Mouse (Mus musculus) kidney, adult 8-10 months (tissue): Measurements from ENCODE around the gene Zdhhc7.
A peak's percentile ranks its signal among the peaks of the same experiment; 100 is the strongest.

ENCODE experiments used
- DNase-seq, 2 experiments: peaks; one replicate each; pipeline ENCODE4 v3.0.0; 2022

The Zdhhc7 gene

GRCm38 (mm10) chr8:120101068-120101972 is at the start of gene Zdhhc7:
TSS of gene Zdhhc7 (minus strand) at chr8:120101482.
- DNase-seq = peak; percentile 74 to 79

- DNase-seq = no peak
These were observed 48.7 kb upstream of the Zdhhc7 start for GRCm38 (mm10) chr8:120150028-120150427.

DNA sequence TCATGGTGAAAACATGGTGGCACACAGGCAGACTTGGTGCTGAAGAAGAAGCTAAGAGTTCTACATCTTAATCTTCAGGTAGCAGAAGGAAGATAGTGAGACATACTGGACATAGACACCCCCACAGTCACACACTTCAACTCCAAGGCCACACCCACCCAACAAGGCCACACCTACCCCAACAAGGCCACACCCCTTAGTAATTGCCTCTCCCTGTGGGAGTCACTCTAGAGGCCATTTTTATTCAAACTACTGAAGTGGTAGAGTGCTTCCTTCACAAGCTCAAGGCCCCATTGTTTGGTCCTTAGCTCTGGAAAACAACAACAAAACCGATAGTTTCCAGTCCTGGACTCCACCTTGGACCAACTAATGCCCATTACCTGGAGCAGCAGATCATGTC is 44.8 kb upstream of the Zdhhc7 start:
- no peak for DNase-seq

DNA sequence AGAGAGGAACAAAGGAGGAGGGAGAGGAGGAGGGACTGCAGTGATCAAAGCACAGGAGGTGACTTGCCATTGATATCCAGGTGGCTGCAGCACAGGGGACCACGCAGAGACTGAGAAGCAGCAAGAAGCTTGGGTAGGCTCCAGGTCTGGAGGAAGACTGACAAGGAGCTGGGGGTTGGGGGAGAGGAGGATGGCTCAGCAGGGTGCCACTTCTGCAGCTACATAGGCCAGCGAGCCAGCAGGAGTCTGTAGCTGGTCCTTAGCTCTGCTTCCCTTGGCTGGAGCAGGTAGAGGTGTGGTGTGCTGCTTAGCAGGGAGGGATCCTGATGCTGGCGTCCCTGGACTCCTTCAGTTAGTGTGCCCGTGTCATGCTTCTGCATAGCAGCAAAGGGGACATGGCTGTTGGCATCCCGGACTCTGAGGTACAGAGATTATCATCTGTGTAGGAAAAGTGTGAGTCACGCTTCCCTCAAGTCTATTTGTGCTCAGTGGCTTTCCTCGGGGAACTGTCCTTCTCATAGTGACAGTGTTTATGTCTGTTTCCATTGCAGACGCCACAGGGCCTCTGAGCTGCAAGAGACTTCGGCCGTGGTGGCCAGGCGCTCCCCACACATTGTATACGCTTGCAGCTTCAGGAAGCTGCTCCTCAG is 43.5 kb upstream of the Zdhhc7 start:
- DNase-seq = no peak

- no peak for DNase-seq
These were observed 42.8 kb upstream of the Zdhhc7 start for GRCm38 (mm10) chr8:120143911-120144651.

- no peak for DNase-seq
These were observed 39.5 kb upstream of the Zdhhc7 start for GRCm38 (mm10) chr8:120140769-120141168.

DNA sequence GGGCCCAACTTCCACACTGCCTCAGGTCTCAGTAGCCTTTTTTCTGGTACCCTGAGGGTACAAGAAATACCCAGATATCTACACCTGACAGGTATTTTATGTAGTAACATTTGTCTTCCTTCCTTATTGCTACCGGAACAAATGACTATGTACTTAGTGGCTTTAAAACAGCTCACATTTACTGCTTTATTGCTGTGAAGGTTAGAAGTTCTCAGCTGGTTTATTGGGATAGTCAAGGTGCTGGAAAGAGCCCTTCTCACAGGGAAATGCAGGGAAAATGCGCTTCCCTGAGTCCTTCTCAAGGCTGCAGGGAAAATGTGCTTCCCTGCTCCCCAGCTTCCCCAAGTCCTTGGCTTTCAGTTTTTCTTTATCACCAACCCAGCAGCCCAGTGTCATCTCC is 37.7 kb upstream of the Zdhhc7 start:
- no peak for DNase-seq

DNA sequence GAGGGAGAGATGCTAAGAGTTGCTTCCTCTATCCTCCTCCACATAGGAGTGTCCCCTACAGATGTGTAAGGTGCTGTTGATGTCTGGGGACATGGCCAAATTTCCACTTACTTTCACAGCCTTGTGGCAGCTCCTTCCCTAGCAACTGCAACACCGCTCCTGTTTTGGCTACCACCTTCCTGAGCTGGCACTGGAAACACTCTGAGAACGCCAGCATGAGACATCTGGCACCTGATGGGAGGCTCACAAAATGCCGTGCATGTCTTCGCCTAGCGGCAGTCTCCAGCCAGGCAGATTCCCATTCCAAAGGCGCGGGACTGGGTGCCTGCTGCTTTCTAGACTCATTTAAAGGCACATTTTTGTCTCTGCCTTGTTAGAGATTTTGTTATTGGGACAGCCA is 35.3 kb upstream of the Zdhhc7 start:
- DNase-seq = no peak

GRCm38 (mm10) chr8:120135687-120136086 is 34.4 kb upstream of the Zdhhc7 start:
- DNase-seq = no peak

DNA sequence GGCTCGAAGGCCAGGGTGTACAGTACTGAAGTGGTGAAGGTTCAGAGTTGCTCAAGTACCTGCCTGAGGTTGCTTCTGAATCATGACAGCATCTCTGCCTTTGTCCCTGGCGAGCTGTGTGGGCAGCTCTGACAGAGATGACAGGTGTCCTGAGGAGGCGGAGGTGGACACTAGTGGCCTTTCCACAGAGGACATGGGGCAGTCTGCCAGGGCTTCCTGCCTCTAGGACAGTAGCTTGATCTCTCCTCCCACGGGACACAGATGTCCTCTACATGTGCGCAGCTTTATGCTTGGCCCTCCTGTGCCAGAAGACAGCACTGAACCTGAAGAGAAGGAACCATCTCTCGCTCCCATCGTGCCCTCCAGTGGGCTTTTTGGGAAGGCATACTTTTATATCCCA is 31.9 kb upstream of the Zdhhc7 start:
- DNase-seq = peak; percentile 45 to 52

DNA sequence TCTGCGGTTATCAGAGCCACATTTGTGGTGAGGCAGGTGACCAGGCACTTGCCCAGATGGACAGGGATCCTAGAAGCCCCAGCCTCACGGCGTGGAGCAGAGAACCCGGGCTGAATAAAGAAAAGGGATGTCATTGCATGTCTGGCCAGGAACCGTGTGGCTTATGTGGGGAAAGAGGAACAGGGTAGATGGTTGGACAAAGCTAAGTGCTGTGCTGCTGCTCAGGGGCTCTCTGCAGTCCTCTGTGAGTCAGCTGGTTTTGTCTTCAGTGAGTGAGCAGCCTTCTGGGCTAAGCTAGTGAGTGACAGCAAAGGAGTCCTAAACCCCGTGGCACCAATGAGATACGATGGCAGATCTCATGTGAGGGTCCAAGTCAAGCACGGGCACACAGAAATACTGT is 29.9 kb upstream of the Zdhhc7 start:
- no peak for DNase-seq

GRCm38 (mm10) chr8:120129547-120129946 is 28.3 kb upstream of the Zdhhc7 start:
- no peak for DNase-seq

GRCm38 (mm10) chr8:120126357-120127161 is 25.3 kb upstream of the Zdhhc7 start:
- peak; percentile 27 to 31 for DNase-seq

DNA sequence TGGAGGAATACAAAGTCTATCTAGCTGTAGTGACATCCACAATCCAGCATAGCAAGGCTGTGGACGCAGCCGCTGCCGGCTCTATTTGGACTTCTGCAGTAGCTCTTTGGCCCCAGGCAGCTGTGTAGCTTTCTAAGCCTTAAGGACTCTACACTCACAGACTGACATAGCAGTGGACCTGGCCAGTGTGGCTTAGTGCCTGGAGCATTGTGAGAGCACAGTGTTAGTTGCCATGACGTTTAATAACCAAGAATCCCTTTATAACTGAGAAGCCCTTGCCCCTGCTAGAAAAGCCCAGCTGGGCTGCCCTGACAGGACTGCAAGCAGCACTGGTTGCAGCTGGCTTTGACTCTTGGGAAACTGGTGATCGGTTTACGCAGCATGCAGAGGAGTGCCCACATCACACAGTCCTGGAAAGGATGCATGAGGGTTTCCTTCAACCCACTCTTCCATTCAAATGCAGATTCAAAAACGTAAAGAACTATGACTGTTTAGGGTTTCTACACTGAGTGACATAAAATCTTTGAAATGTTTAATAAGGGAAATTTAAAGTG is 23.6 kb upstream of the Zdhhc7 start:
- no peak for DNase-seq

GRCm38 (mm10) chr8:120124261-120124660 is 23.0 kb upstream of the Zdhhc7 start:
- DNase-seq = no peak

DNA sequence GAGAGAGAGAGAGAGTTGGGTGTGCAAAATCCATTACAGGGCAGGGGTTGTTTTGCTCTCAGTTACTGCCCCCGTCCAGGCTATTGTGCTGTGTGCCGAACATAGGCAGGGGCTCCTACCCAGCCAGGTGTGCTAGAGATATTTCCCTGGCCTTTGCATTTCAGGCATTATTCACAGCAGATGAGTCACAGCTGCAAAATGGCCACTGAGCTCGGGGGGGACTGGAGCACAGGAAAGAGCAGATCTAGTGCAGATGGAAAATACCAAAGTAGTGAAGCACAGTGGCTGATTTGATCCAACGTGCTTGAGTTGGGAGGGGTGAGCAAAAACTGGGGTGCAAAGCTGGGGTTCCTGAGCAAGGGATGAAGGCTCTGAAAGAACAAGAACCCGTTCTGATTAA is 19.7 kb upstream of the Zdhhc7 start:
- DNase-seq = no peak

DNA sequence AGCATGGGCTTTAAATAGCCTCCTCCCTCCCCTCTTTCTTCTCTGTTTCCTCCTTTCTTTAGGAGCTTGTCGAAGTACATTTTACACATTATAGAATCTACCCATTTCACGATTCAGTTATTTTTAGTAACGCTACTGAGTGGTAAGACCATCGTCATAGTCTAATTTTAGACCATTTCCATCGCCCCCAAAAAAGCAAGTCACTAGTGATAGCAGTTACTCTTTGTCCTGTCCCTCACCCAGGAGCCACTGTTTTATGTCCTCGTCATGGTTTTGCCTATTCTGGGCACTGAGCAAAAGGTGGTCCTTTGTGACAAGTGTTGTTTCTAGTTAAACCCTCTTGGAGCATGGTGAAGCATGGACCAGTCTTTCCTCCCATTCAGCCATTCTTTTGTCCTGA is 18.6 kb upstream of the Zdhhc7 start:
- no peak for DNase-seq

- no peak for DNase-seq
These were observed 18.1 kb upstream of the Zdhhc7 start for GRCm38 (mm10) chr8:120119429-120119828.

DNA sequence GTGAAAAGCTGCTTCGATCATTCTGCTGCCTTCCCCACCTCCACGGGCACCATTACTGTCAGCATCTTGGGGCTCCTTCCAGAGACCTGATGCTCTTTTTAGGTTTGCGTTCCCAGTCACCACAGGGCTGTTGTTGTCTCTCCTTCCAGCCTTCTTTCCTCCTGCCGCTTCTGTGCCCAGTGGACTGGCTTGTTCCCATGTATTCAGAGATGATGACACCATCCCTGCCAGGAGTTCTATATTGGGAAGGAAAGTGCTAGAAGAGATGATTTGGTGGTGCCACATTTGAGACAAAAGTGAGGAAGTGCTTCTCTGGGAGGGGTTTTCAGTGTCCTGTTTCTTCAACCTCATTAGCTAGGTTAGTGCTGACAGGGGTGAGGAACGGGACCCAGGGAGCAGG is 17.6 kb upstream of the Zdhhc7 start:
- DNase-seq = no peak

DNA sequence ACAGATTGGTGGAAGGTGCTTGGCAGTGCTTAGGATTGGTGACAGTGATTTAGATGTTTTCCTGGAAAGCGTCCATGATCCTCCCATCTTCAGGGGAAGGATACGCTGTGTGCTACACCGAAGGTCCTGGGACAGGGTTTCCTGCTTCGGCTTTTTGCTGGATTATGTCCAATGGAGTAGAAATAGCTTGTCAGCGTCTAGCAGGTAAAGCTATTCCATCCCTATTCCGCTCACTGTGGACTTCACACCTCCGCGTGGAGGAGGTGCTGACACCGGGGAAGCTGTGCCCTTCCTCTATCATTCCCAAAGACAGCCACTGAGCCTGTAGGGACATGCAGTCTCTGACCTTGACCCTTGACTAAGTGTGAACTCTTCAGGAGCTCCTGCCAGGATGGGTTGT is 16.9 kb upstream of the Zdhhc7 start:
- peak; percentile 52 to 66 for DNase-seq

DNA sequence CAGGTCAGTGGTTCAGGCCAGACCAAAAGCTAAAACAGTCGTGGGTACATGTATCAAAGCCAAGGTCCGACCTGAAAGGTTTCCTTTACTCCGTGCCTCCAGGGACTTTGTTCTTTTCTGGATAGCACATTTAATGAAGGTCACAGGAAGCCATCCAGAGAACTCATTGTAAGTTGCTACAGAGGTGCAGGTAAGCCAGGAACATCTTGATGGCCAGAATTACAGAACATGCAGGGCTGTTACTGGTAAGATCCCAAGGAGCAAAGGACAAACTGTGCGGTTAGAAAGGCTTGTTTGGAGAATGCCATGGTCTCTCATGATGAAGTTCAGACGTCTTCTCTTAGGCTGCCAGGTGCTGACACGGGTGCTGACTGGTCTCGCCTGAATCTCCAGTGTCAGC is 15.3 kb upstream of the Zdhhc7 start:
- no peak for DNase-seq

DNA sequence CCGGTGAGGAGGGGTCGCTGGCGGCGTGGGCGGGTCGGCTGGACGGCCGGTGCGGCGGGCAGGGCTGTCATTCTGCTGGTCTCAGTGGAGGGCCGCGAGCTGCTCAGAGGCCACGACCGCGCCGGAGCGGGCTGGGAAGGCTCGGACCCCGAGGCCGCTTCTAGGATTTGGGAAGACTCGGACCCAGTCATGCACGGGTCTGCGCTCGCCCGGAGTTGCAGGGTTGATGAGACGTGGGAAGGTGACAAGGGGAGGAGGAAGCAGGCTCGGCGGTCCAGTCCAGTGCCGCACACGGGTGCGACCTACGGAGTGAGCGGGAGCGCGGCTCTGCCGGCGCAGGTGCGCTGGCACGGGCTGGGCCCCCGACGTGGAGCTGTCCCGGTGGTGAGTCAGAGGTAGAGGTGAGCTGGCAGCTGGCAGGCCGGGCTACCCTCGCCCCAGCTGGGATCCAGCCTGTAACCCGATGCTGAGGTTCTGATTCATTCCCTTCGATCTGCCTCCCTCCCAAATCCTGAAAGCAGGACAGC is 13.1 kb upstream of the Zdhhc7 start:
- peak; percentile 25 to 35 for DNase-seq
